Mouse (Mus musculus) bone marrow, adult 2 months (tissue): Measurements from ENCODE around the gene Otop3.

Experiments used
- CTCF ChIP-seq: fragments of 200-500 bp; IDR thresholded peaks from 2 replicates; pipeline ENCODE4 v1.5.1; 2011; ENCODE audit warnings: low read length, control low read depth; ENCODE audit not compliant: control insufficient read depth, insufficient read depth
- POLR2A ChIP-seq: fragments of 200-500 bp; IDR thresholded peaks from 2 replicates; pipeline ENCODE4 v1.6.1; 2011; ENCODE audit warnings: low read depth, mild to moderate bottlenecking, control low read depth, low read length, borderline replicate concordance; ENCODE audit not compliant: control insufficient read depth

DNA sequence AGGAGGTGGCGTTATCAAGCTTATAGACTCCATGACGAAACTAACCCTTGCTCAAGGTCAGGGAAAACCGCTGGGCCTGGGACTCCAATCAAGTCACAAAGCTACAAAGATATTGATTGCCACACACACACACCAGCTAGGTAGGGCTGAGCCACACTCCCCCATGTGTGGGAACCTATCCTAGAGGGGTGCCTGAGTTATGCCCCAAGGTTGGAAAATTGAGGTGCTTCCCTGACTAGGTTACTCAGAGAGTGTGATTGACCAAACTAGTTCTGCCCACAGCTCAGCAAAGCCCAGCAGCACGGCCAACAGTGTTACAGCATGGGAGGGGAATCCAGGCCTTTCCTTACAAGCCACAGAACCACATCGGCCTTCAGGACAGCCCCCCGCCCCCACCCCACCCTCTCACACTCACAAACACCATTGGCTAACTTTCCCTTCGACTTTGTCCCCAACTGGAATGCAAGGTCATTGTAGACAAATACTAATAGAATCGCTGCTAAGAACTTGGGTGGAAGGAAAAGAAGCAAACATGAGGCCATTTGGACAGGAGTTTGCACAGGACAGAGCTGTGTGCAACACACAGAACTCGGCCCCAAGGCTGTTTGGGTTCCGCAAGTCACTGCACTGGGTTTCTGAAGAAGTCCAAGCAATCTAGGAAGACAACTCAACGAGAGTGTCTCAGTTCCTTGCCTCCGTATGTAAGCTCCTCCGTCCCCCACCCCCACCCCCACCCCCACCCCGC lies 41.7 kb upstream of the Otop3 start:
- TF ChIP-seq CTCF = no peak
- no peak for TF ChIP-seq POLR2A
